Mouse (Mus musculus): ENCODE measurements at regions not wholly inside any gene's neighbourhood (a gene's known extent, or its start where the extent isn't known, plus 50 kb on each side); places are given as distances from the start of the nearest gene placed in this dataset.
A peak's percentile ranks its signal among the peaks of the same experiment; 100 is the strongest.
"Not testable (repeated sequence)": the region's sequence is repeated elsewhere in the genome, so short reads cannot be mapped to it uniquely, and the experiment has no call there.

- ATAC-seq (ENCODE audit: low FRiP score) = no peak
- no peak overlapping the region for H3K4me2 ChIP-seq
- H3K4me1 ChIP-seq = peaks cover 12% of the 10 kb centered on the region; the same call in 1 of the 2 replicates
- no peaks in the 10 kb centered on the region for H3K36me3 ChIP-seq (replicated peaks)
- no peaks in the 10 kb centered on the region for H3K9me3 ChIP-seq
- 52% methylated on average over 3 of the region's 3 CpGs for WGBS
- no peak overlapping the region for H3K27ac ChIP-seq
- no peaks in the 10 kb centered on the region for H3K27me3 ChIP-seq
- no peak overlapping the region for H3K4me3 ChIP-seq (replicated peaks)
- H3K9ac ChIP-seq = no peak overlapping the region
Observed at GRCm38 (mm10) chr13:99696559-99696890, 180.2 kb upstream of the Map1b start.

GRCm38 (mm10) chr13:99695874-99696558, 179.7 kb upstream of the Map1b start:
- whole genome bisulfite sequencing = 64% methylated on average over 7 of the region's 7 CpGs
- Histone ChIP-seq H3K4me3 (replicated peaks) (no peak overlapping the region), H3K4me1 (peaks cover 12% of the 10 kb centered on the region; the same call in 1 of the 2 replicates), H3K9ac (no peak overlapping the region), H3K36me3 (replicated peaks) (no peaks in the 10 kb centered on the region), H3K27me3 (no peaks in the 10 kb centered on the region), H3K9me3 (no peaks in the 10 kb centered on the region), H3K4me2 (no peak overlapping the region), H3K27ac (no peak overlapping the region)
- no peak for ATAC-seq (ENCODE audit: low FRiP score)

GRCm38 (mm10) chr13:99679934-99680333, 163.6 kb upstream of the Map1b start:
- no peak overlapping the region for H3K4me3 ChIP-seq (replicated peaks)
- 88% methylated on average over 3 of the region's 3 CpGs for WGBS
- H3K27me3 ChIP-seq = peaks cover 5% of the 10 kb centered on the region; the same call in 1 of the 2 replicates
- no peak overlapping the region for H3K27ac ChIP-seq
- no peak overlapping the region for H3K9ac ChIP-seq
- H3K4me1 ChIP-seq = peaks cover 18% of the 10 kb centered on the region
- H3K9me3 ChIP-seq = peaks cover 2% of the 10 kb centered on the region; the same call in 1 of the 2 replicates
- no peak for ATAC-seq (ENCODE audit: low FRiP score)
- no peak overlapping the region for H3K4me2 ChIP-seq
- no peaks in the 10 kb centered on the region for H3K36me3 ChIP-seq (replicated peaks)

- H3K4me1 ChIP-seq = peaks cover 18% of the 10 kb centered on the region
- WGBS = 39% methylated on average over 2 of the region's 2 CpGs
- H3K9me3 ChIP-seq = peaks cover 2% of the 10 kb centered on the region; the same call in 1 of the 2 replicates
- H3K4me3 ChIP-seq (replicated peaks) = no peak overlapping the region
- H3K9ac ChIP-seq = no peak overlapping the region
- no peak overlapping the region for H3K4me2 ChIP-seq
- H3K36me3 ChIP-seq (replicated peaks) = no peaks in the 10 kb centered on the region
- ATAC-seq (ENCODE audit: low FRiP score) = no peak
- peaks cover 5% of the 10 kb centered on the region; the same call in 1 of the 2 replicates for H3K27me3 ChIP-seq
- no peak overlapping the region for H3K27ac ChIP-seq
Observed at GRCm38 (mm10) chr13:99679430-99679829, 163.1 kb upstream of the Map1b start.

GRCm38 (mm10) chr13:99676393-99676792, 160.1 kb upstream of the Map1b start:
- Histone ChIP-seq H3K4me3 (replicated peaks) (no peak overlapping the region), H3K27ac (peak overlapping the region; percentile 31; the same call in 1 of the 2 replicates), H3K4me2 (no peak overlapping the region), H3K4me1 (peaks cover 23% of the 10 kb centered on the region), H3K9ac (no peak overlapping the region), H3K27me3 (peaks cover 5% of the 10 kb centered on the region; the same call in 1 of the 2 replicates), H3K9me3 (peaks cover 2% of the 10 kb centered on the region; the same call in 1 of the 2 replicates), H3K36me3 (replicated peaks) (no peaks in the 10 kb centered on the region)
- ATAC-seq (ENCODE audit: low FRiP score) = peak; percentile 70
- 0% methylated on average over 1 of the region's 1 CpGs for WGBS

- Histone ChIP-seq H3K4me1 (peaks cover 27% of the 10 kb centered on the region), H3K4me3 (replicated peaks) (no peak overlapping the region), H3K9me3 (peaks cover 2% of the 10 kb centered on the region; the same call in 1 of the 2 replicates), H3K36me3 (replicated peaks) (no peaks in the 10 kb centered on the region), H3K4me2 (no peak overlapping the region), H3K27me3 (peaks cover 8% of the 10 kb centered on the region; the same call in 1 of the 2 replicates), H3K9ac (no peak overlapping the region), H3K27ac (peak overlapping the region; percentile 31; the same call in 1 of the 2 replicates)
- ATAC-seq (ENCODE audit: low FRiP score) = 0 out of 2 replicates have a peak, but pooled peaks have one; percentile 3
- WGBS = 68% methylated on average over 5 of the region's 5 CpGs
Observed at GRCm38 (mm10) chr13:99675951-99676350, 159.6 kb upstream of the Map1b start.

- Histone ChIP-seq H3K9ac (no peak overlapping the region), H3K9me3 (peaks cover under 1% of the 10 kb centered on the region; the same call in 1 of the 2 replicates), H3K27me3 (peaks cover 18% of the 10 kb centered on the region; the same call in 1 of the 2 replicates), H3K4me2 (no peak overlapping the region), H3K4me1 (peaks cover 29% of the 10 kb centered on the region), H3K27ac (no peak overlapping the region), H3K36me3 (replicated peaks) (no peaks in the 10 kb centered on the region), H3K4me3 (replicated peaks) (no peak overlapping the region)
- no peak for ATAC-seq (ENCODE audit: low FRiP score)
- WGBS = 85% methylated on average over 1 of the region's 1 CpGs
Observed at GRCm38 (mm10) chr13:99672714-99673113, 156.4 kb upstream of the Map1b start.

GRCm38 (mm10) chr13:99671747-99672146, 155.4 kb upstream of the Map1b start:
- 28% methylated on average over 10 of the region's 10 CpGs for WGBS
- peaks cover 27% of the 10 kb centered on the region for H3K4me1 ChIP-seq
- H3K4me3 ChIP-seq (replicated peaks) = no peak overlapping the region
- peaks cover 18% of the 10 kb centered on the region; the same call in 1 of the 2 replicates for H3K27me3 ChIP-seq
- no peaks in the 10 kb centered on the region for H3K36me3 ChIP-seq (replicated peaks)
- peak; percentile 70; the same call in 1 of the 2 replicates for ATAC-seq (ENCODE audit: low FRiP score)
- H3K4me2 ChIP-seq = no peak overlapping the region
- H3K27ac ChIP-seq = no peak overlapping the region
- no peaks in the 10 kb centered on the region for H3K9me3 ChIP-seq
- H3K9ac ChIP-seq = no peak overlapping the region

- peaks cover 15% of the 10 kb centered on the region for H3K4me1 ChIP-seq
- H3K36me3 ChIP-seq (replicated peaks) = no peaks in the 10 kb centered on the region
- no peak overlapping the region for H3K27ac ChIP-seq
- no peak overlapping the region for H3K9ac ChIP-seq
- WGBS = 88% methylated on average over 8 of the region's 8 CpGs
- peaks cover 13% of the 10 kb centered on the region; the same call in 1 of the 2 replicates for H3K27me3 ChIP-seq
- no peaks in the 10 kb centered on the region for H3K9me3 ChIP-seq
- no peak overlapping the region for H3K4me3 ChIP-seq (replicated peaks)
- no peak for ATAC-seq (ENCODE audit: low FRiP score)
- no peak overlapping the region for H3K4me2 ChIP-seq
Observed at GRCm38 (mm10) chr13:99669987-99670534, 153.7 kb upstream of the Map1b start.

- no peak overlapping the region for H3K4me3 ChIP-seq (replicated peaks)
- no peaks in the 10 kb centered on the region for H3K9me3 ChIP-seq
- peaks cover 13% of the 10 kb centered on the region; the same call in 1 of the 2 replicates for H3K27me3 ChIP-seq
- 0 out of 2 replicates have a peak overlapping the region, but pooled peaks have one; percentile 53 for H3K27ac ChIP-seq
- peak; percentile 47; the same call in 1 of the 2 replicates for ATAC-seq (ENCODE audit: low FRiP score)
- H3K36me3 ChIP-seq (replicated peaks) = no peaks in the 10 kb centered on the region
- H3K4me2 ChIP-seq = no peak overlapping the region
- peaks cover 15% of the 10 kb centered on the region for H3K4me1 ChIP-seq
- 38% methylated on average over 8 of the region's 8 CpGs for WGBS
- no peak overlapping the region for H3K9ac ChIP-seq
Observed at GRCm38 (mm10) chr13:99668613-99669012, 152.3 kb upstream of the Map1b start.

GRCm38 (mm10) chr13:99666086-99666485, 149.7 kb upstream of the Map1b start:
- Histone ChIP-seq H3K4me3 (replicated peaks) (no peak overlapping the region), H3K9ac (no peak overlapping the region), H3K4me1 (peaks cover 7% of the 10 kb centered on the region), H3K27ac (no peak overlapping the region), H3K9me3 (no peaks in the 10 kb centered on the region), H3K27me3 (peaks cover 11% of the 10 kb centered on the region; the same call in 1 of the 2 replicates), H3K4me2 (no peak overlapping the region), H3K36me3 (replicated peaks) (no peaks in the 10 kb centered on the region)
- ATAC-seq (ENCODE audit: low FRiP score) = no peak
- WGBS = 78% methylated on average over 7 of the region's 7 CpGs

- not testable (repeated sequence) for H3K4me1 ChIP-seq; ATAC-seq (ENCODE audit: low FRiP score); H3K4me3 ChIP-seq (replicated peaks); H3K9ac ChIP-seq; H3K9me3 ChIP-seq; H3K27me3 ChIP-seq; H3K27ac ChIP-seq; H3K4me2 ChIP-seq; H3K36me3 ChIP-seq (replicated peaks)
- 89% methylated on average over 12 of the region's 12 CpGs for WGBS
Observed at GRCm38 (mm10) chr13:99663422-99663821, 147.1 kb upstream of the Map1b start.
